In the genomic region with DNA sequence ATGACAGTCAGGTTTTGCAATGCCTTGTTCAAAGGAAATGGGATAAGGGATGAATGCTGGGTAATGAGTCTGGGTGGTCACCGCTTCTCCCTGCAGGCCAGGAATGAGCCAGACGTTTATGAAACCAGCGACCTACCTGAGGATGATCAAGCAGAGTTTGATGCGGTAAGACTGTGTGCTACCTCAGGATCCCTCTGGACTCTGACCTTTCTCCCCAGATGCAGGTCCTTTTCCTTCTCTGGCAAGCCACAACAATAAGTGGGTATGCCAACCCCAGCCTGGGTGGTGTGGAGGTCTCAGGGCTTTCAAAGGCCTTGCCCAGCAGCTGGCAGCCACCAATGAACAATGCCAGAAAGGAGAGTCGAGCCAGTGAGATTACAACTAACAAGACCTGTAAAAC, we compare ENCODE assay signal across 8 mouse cellular contexts. TPM values are rescaled to one million over a fixed set of nuclear protein-coding genes. Genes with fewer than 3 reads are reported as not detected.
A peak's percentile ranks its signal among the peaks of the same experiment; 100 is the strongest.
DNase-seq lines count a peak whose midpoint lies in the region; ATAC-seq and TF ChIP-seq lines count a peak whose summit lies in the region.

No protein-coding gene starts in this region.

- TF ChIP-seq POLR2A in lung, adult 2 months (IDR thresholded peaks at IDR 0.05; ENCODE audit: borderline replicate concordance, extremely low read depth, low read depth, low read length) = no peak

- no peaks in the 10 kb centered on the region for H3K9me3 ChIP-seq in forebrain, embryonic 10.5 days
- H3K9me3 ChIP-seq in neural tube, embryonic 15.5 days (replicated peaks) = no peaks in the 10 kb centered on the region

- TF ChIP-seq CTCF in lung, adult 2 months (IDR thresholded peaks at IDR 0.05; ENCODE audit: insufficient read depth, low read length) = no peak

- H3K9ac ChIP-seq in neural tube, embryonic 15.5 days (replicated peaks) = peak overlapping the region; percentile 100

- peaks cover 44% of the 10 kb centered on the region for H3K36me3 ChIP-seq in forebrain, embryonic 10.5 days (replicated peaks)
- H3K36me3 ChIP-seq in neural tube, embryonic 15.5 days = peaks cover 35% of the 10 kb centered on the region

- WGBS in lung, adult 2 months = 53% methylated on average over 5 of the region's 5 CpGs
- WGBS in forebrain, embryonic 10.5 days = 81% methylated on average over 5 of the region's 5 CpGs
- 72% methylated on average over 5 of the region's 5 CpGs for WGBS in neural tube, embryonic 15.5 days

- H3K4me1 ChIP-seq in lung, adult 2 months (ENCODE audit: control insufficient read depth, insufficient read depth, low read length) = peaks cover 16% of the 10 kb centered on the region
- peaks cover 38% of the 10 kb centered on the region for H3K4me1 ChIP-seq in forebrain, embryonic 10.5 days
- peaks cover 57% of the 10 kb centered on the region for H3K4me1 ChIP-seq in neural tube, embryonic 15.5 days

- peak overlapping the region; percentile 76 for H3K4me3 ChIP-seq in lung, adult 2 months (replicated peaks; ENCODE audit: extremely low read depth, low read depth, low read length)
- H3K4me3 ChIP-seq in forebrain, embryonic 10.5 days = peak overlapping the region; percentile 99
- H3K4me3 ChIP-seq in neural tube, embryonic 15.5 days (replicated peaks) = peak overlapping the region; percentile 87

- no peak for DNase-seq in lung, adult 2 months
- no peak for DNase-seq in lung, postnatal 4 days
- DNase-seq in forebrain, embryonic 10.5 days (ENCODE audit: extremely low spot score, low spot score) = no peak
- DNase-seq in kidney, postnatal 14 days = peak; percentile 17
- DNase-seq in layer of hippocampus, adult 8-10 months (ENCODE audit: low spot score in 2 of 2) = no peak
- no peak for DNase-seq in layer of hippocampus, postnatal 36 days
- DNase-seq in embryo, embryonic 10.5 days (ENCODE audit: low spot score) = no peak

- no peak for ATAC-seq in neural tube, embryonic 15.5 days (ENCODE audit: low FRiP score)

- peaks cover 29% of the 10 kb centered on the region for H3K27me3 ChIP-seq in forebrain, embryonic 10.5 days (ENCODE audit: poor library complexity, severe bottlenecking)
- no peaks in the 10 kb centered on the region for H3K27me3 ChIP-seq in neural tube, embryonic 15.5 days (replicated peaks)

- H3K4me2 ChIP-seq in neural tube, embryonic 15.5 days = peak overlapping the region; percentile 89

- peak overlapping the region; percentile 98 for H3K27ac ChIP-seq in forebrain, embryonic 10.5 days
- H3K27ac ChIP-seq in neural tube, embryonic 15.5 days (replicated peaks) = peak overlapping the region; percentile 95

RNA-seq across cellular contexts. Expression of gene Dctn2, which starts 1.1 kb away (rescaled TPM):
- polyA plus RNA-seq in lung, adult 2 months (2012; rRNA removed) = 149 and 178 TPM in 2 replicates
- 192 and 206 TPM in 2 replicates for polyA plus RNA-seq in forebrain, embryonic 10.5 days (2016; fragmentation: Nextera tagmentation; extraction: Ambion mirVana)
- polyA plus RNA-seq in neural tube, embryonic 15.5 days (2015; fragmentation: Nextera tagmentation; extraction: Ambion mirVana) = 304 and 335 TPM in 2 replicates
- total RNA-seq in layer of hippocampus, adult 8-10 months (2022) = 100 to 1,000 TPM; 260 to 271 (median 262) TPM
- total RNA-seq in layer of hippocampus, postnatal 36 days (2021) = 100 to 1,000 TPM; 254 to 258 TPM

RNA-seq across cellular contexts. Expression of gene Kif5a, which starts 4.2 kb away (rescaled TPM):
- 1.3 TPM in 2 replicates for polyA plus RNA-seq in lung, adult 2 months (2012; rRNA removed)
- 6.6 and 7.9 TPM in 2 replicates for polyA plus RNA-seq in forebrain, embryonic 10.5 days (2016; fragmentation: Nextera tagmentation; extraction: Ambion mirVana)
- polyA plus RNA-seq in neural tube, embryonic 15.5 days (2015; fragmentation: Nextera tagmentation; extraction: Ambion mirVana) = 97.3 and 113 TPM in 2 replicates
- 100 to 1,000 TPM; 807 to 850 (median 831) TPM for total RNA-seq in layer of hippocampus, adult 8-10 months (2022)
- total RNA-seq in layer of hippocampus, postnatal 36 days (2021) = 100 to 1,000 TPM; 715 to 742 TPM

RNA-seq across cellular contexts. Expression of gene Mbd6, which starts 21.5 kb away (rescaled TPM):
- 52.2 and 57.6 TPM in 2 replicates for polyA plus RNA-seq in lung, adult 2 months (2012; rRNA removed)
- polyA plus RNA-seq in forebrain, embryonic 10.5 days (2016; fragmentation: Nextera tagmentation; extraction: Ambion mirVana) = 9.1 and 11.4 TPM in 2 replicates
- polyA plus RNA-seq in neural tube, embryonic 15.5 days (2015; fragmentation: Nextera tagmentation; extraction: Ambion mirVana) = 16.4 and 18.3 TPM in 2 replicates
- 10 to 100 TPM; 56.3 to 61.6 (median 56.8) TPM for total RNA-seq in layer of hippocampus, adult 8-10 months (2022)
- total RNA-seq in layer of hippocampus, postnatal 36 days (2021) = 10 to 100 TPM; 36.5 to 52.5 TPM

RNA-seq across cellular contexts. Expression of gene Mars, which starts 44.3 kb away (rescaled TPM):
- 35.4 and 36.9 TPM in 2 replicates for polyA plus RNA-seq in lung, adult 2 months (2012; rRNA removed)
- polyA plus RNA-seq in forebrain, embryonic 10.5 days (2016; fragmentation: Nextera tagmentation; extraction: Ambion mirVana) = 191 and 202 TPM in 2 replicates
- polyA plus RNA-seq in neural tube, embryonic 15.5 days (2015; fragmentation: Nextera tagmentation; extraction: Ambion mirVana) = 108 and 115 TPM in 2 replicates
- total RNA-seq in layer of hippocampus, adult 8-10 months (2022) = 10 to 100 TPM; 56.7 to 65.8 (median 63.9) TPM
- total RNA-seq in layer of hippocampus, postnatal 36 days (2021) = 10 to 100 TPM; 56.1 to 56.4 TPM

RNA-seq across cellular contexts. Expression of gene Arhgap9, which starts 54.4 kb away (rescaled TPM):
- 18.2 and 19.2 TPM in 2 replicates for polyA plus RNA-seq in lung, adult 2 months (2012; rRNA removed)
- 1.5 and 1.7 TPM in 2 replicates for polyA plus RNA-seq in forebrain, embryonic 10.5 days (2016; fragmentation: Nextera tagmentation; extraction: Ambion mirVana)
- 0.88 and 13.1 TPM in 2 replicates for polyA plus RNA-seq in neural tube, embryonic 15.5 days (2015; fragmentation: Nextera tagmentation; extraction: Ambion mirVana)
- 1 to 10 TPM in 3 of 4 experiments, under 1 TPM in 1; 0.60 to 4.6 (median 2.2) TPM for total RNA-seq in layer of hippocampus, adult 8-10 months (2022)
- total RNA-seq in layer of hippocampus, postnatal 36 days (2021) = 1 to 10 TPM in 1 of 2 experiments, under 1 TPM in 1; 0.86 to 1.0 TPM

Comparison
In these comparisons a context has a peak if more than half of its experiments do, and no peak if none do; other contexts are left out.
1. RNA of gene Kif5a, which starts 4.2 kb away (polyA plus RNA-seq): 97.3 to 113 TPM in neural tube, embryonic 15.5 days; 6.6 to 7.9 TPM in forebrain, embryonic 10.5 days and 1.3 TPM in lung, adult 2 months; every median in the first group is over 10 times any median in the second.
2. Peak in every context shown above with its lines, with median percentiles within 50 percentile points of each other: H3K4me3 ChIP-seq.